Mouse (Mus musculus) monocyte, adult 5-6 weeks (primary cell): Measurements from ENCODE around the gene Pkn1. TPM values are rescaled to one million over a fixed set of nuclear protein-coding genes. Genes with fewer than 3 reads are reported as not detected.

Experiments
- ATAC-seq: fragments of 153-309, 156-312 bp; replicated peaks from 2 replicates; pipeline ENCODE4 v1.8.0; 2017; ENCODE audit warnings: mild to moderate bottlenecking; ENCODE audit not compliant: low TSS enrichment, insufficient number of reproducible peaks, severe bottlenecking, poor library complexity, low FRiP score
- total RNA-seq: library from RNA; stranded (forward); fragments of 200-1000, 200-491, 200-594 nt; gene quantifications from 3 replicates; pipeline ENCODE4 v1.2.3, GENCODE M21; 2017

Pkn1 gene
- total RNA-seq, result 159 to 217 TPM (median 178 TPM) in 3 replicates

DNA sequence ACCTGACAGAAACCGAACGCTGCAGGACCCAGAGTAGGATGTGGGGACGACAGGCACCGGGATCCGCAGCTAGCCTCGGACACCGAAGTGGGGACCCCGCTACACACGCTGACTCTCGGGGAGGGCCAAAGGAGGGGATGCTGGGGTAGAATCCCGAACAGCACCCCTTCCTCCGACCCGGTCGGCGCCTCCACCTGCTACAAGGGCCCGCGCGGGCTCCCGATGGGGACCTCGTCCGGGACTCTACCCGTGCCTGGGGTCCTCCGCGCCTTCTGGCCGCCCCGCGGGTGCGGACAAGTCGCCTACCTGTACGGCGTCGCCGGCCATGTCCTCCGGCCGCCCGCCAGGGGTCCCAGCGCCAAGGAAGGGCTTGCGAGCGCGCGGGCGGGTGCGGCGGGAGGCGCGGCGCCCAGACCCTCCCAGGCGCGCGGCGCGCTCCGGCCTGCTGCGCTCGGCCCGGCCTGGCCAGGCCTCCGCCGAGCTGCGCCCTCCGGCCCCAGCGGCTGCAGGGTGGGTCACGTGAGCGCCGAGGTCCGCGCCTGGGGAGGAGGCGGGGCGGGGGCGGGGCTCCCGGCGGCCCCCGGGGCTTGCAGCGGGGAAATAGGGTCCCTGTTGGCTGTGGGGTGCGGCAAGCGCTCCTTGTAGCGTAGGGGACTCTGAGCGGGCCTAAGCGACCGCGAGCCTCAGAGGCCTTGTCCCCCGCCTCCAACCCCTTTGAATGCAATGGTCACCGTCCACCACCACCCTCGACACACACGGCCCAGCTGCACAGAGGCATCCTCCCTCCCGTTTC lies at the start of gene Pkn1:
Gene Pkn1, minus strand, starts transcription at position 519 of the 793 bp plus-strand sequence.
- ATAC-seq, result no peak

DNA sequence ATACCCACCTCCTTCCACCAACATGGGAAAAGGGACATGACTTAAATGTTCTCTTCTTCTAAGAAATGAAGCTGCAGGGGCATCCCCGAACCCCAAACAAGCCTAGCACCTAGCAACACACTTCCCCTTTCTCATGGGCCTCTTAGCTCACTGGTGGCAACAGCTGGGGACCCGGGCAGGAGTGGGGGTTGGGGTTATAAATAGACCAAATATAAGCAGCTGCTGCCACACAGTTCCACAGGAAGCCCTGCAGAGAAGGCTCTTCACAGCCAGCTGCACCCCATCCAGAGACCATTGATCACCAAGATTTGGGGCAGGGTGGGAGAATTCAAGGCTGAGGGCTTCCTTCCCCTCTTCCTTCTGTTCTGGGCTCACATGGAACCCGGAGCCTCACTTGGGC lies 49.7 kb upstream of the Pkn1 start:
- peak; percentile 81 for ATAC-seq

DNA sequence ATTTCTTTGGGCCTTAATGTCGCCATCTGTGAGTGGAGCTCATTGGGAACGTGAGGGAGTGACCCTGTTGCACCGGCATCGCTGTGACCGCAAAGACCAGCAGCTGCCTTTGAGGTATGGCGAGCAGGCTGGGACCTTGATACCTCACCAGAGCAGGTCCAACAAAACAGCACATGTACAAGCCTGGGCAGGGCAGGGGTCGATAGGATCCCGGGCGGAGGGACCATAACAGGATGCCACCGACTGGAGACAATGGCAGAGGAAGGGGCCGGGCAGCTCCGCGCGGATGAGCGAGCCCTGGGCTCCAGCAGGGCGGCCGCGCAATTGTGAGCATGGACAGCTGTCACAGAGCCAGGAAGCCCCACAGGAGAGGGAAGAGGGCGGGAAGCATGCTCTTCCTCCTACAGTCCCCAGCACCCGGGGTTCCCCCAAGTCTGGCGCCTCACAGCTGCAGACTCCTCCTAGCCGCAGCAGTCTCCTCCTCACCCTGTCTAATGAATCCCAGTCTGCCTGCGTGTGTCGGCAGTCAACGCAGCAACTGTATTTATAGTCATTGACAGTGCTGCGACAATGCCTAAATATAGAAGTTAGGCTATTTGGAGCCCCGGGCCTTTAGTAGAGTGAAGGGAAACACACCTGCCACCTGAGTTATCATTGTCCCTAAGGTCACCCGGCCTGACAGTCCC lies 48.8 kb upstream of the Pkn1 start:
- peak; percentile 76 for ATAC-seq

DNA sequence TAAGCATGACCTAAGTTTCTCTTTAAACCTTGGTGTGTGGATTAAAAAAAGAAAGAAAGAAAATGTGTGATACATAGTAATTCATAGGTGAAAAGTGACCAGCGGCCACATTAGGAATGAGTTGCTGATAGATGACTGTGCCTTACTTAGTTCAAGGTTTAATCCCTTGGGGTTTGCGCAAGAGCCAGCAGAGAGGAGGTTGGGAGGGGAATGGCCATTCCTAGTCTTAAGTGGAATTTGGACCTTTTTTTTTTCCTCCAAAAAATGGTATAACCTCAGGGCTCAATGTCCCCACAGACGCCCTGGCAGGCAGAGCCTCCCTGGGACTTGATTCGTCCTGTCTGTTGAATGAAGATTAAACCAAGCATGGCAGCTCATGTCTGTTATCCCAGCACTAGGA lies 45.1 kb upstream of the Pkn1 start:
- no peak for ATAC-seq

DNA sequence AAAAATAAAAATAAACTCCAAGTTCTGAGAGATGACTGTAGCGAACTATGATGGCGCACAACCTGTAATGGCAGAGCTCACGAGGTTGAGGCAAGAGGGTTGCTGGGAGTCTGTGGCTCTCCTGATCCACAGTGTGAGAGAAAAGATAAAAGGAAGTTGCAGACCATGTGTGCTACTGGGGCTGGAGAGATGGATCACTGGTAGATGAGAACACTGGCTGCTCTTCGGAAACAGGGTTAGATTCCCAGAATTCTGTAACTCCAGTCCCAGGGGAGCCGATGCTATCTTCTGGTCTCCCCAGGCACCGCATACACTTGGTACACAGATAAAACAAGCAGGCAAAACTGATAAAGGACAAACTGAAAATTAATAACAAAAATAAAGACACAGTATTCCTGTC lies 44.0 kb upstream of the Pkn1 start:
- no peak for ATAC-seq

DNA sequence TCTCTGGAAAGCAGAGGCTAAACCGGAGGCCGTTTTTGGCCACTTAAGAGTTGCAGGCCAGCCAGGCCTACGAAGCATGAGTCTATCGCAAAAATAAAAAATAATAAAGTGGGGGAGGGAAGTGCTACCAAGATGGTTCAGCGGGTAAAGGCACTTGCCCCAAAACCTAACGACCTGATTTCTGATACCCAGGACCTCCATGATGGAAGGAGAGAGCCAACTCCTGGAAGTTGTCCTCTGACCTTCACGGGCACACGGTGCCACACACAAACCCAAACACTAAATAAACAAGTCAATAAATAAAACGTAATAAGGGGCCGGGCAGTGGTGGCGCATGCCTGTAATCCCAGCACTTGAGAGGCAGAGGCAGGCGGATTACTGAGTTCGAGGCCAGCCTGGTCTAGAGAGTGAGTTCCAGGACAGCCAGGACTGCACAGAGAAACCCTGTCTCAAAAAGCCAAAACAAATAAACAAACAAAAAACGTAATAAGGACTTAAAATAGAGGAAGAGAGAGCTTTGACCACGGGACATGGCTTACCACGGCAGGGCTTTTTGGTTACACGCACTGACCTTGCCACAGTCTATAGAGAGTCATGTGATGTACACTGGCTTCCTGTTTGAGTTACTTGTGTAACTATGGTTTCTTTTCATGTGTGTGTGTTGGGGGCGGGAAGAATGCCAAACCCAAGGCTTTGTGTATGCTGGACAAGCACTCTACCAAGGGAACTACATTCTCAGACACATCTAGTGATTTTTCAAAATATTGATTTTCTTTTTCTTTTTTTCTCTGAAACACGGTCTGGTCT lies 43.1 kb upstream of the Pkn1 start:
- peak; percentile 62 for ATAC-seq

DNA sequence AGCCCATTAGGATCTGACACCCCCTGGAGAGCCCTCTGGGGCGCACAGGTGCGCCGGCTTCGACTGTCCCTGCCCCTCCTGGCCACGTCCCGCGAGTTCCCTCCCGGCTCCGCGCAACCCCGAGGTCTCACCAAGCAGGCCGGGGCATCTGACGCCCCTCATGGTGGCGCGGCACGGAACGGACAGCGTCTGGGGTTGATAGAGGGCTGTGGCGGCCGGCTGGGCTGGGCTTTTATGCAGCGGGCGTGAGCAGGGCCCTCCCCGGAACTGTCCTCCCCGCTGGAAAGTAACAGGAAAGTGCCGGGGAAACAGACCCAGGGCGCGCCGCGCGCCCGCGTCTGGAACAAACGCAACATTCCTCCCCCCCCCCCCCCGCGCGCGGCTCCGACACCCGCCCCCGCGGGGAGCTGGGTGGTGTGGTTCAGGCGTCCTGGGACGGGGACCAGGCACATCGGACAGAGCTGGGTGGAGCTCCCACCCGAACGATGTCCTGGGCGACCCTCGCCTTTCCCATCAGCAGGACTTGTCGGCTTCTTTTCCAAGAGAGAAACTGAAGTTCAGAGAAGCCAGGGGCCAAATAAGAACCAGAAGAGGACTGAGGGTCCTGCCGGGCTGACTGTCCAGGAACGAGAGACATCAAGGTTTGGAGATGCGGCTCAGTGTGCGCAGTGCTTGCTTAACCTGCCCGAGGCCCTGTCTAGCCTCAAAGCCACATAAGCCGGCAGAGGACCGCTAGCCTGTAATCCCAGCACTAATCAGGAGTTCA lies 42.2 kb upstream of the Pkn1 start, which contains the start of gene Adgre5:
Gene Adgre5, minus strand, starts transcription at position 351 of the 766 bp plus-strand sequence.
- ATAC-seq, result peak; percentile 9

DNA sequence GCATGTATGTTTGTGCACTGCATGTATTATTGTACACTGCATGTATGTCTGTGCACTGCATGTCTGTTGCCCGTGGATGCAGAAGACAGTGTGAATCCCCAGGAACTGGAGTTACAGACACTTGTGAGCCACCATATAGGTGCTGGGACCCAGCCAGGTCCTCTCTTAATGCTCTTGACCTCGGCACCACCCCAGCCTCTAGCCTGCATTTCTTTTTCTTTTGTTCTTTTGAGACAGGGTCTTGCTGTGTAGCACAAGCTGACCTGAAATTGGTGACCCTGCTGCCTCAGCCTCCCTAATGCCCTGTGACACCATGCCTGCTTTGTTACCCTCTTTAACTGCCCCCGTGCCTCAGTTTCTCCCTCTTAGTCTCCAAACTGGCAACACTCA lies 41.6 kb upstream of the Pkn1 start:
- ATAC-seq, result no peak

DNA sequence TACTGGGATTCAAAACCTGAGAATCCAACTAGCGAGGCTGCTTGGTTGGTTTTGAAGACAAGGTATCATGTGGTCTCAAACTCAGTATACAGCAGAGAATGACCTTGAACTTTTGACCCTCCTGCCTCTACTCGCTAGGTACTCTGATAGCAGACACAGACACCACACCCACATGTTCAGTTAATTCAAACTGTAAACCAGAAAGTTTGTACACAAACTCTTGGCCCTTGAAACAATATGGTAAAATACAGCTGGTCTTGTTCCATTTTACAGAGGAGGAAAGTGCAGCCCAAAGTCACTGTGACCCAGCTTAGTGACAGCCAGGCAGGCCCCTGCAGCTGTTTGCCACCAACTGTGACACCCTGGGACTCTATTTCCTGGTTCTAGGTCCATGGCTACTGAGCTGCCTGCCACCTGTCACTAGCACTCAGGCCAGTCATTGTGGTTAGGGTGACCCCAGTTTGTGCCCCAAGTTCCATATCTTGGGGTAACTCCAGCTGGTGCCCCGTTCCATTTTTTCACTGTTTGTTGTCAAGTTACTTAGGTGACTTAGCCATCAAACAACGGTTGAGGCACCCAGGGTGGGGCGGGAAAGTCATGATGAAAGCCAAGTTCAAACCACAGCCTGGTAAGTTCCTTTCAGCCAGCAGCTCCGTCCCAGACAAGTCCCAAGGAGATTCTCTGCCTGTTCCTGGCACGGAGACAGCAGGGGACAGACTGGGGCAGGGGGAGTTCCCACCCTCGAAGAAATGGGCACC lies 40.9 kb upstream of the Pkn1 start:
- ATAC-seq, result peak; percentile 48

DNA sequence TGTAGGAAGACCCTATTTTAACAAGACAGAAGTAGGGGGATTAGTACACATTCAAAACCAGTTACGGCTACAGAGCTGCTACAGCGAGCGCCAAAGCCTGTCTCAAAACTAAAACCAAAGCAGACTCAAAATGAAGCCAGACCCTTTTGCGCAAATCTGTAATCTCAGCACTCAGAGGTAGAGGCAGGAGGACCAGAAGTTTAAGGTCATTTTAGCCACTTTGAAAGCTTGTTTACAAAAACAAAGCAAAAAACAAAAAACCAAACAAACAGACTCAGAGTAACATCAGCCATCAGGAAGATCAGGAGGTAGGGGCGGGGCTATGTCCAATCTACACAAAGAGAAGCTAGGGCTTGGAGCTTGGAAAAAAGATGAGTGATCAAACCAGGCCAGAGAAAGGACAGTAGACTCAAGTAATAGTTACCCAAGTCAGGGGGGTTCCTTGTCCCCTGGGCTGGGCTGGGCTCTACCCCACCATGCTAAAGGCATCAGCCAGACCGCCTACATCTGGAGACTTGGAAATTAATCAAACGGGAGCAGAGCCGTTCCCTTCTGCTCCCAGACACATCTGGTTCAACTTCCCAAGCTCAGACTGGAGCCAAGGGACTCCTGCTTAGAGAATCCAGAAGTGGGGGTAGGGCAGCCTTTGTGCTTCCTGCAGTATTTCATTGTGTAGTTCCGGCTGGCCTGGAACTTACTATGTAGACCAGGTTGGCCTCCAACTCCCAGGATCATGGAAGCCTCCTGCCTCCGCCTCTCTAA lies 40.2 kb upstream of the Pkn1 start:
- ATAC-seq, result no peak

DNA sequence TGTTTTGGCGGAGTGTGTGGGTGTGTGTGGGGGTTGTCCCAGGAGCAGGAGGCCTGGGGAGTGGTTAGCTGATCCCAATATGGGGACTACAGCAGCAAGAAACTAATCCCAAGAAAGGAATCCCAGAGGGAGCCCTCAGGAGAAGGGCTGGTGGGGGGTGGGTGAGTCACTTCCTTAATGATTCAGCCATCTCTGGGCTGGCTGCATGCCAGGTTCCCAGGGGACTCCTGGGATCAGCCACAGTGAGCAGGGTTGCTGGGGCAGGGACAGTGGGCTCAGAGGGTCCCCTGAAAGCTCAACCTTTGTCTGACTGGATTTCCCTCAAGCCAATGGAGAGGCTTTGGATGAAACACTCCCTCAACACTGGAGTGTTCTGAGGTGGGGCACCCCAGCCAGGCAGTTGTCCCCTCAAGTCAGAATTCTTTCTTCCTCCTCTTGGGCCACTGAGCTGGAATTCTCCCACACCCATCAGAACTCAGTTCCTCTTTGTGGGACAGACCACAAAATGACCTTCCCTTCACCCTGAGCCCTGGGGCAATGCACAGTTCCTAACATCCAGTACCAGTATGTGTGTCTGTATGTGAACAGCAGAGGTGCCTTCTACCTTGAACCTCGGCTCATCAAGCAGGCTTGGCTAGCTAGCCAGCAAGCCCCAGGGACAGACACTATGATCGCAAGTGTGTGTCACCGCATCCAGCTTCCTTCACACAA lies 39.0 kb upstream of the Pkn1 start:
- ATAC-seq, result peak; percentile 47

DNA sequence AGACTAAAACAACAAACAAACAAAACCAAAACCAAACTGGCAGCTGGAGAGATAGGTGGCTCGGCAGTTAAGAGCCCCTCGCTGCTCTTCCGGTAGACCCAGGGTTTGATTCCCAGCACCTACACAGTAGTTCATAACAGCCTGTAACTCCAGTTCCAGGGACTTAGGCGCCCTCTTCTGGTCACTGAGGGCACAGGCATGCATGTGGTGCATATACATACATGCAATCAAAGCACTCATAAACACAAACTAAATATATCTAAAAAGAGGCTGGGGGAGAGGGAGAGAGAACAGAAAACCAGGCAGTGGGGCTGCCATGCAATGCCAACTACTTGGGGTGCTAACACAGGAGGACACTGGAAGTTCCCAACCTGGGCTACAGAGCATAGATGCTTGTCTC lies 38.4 kb upstream of the Pkn1 start:
- no peak for ATAC-seq

DNA sequence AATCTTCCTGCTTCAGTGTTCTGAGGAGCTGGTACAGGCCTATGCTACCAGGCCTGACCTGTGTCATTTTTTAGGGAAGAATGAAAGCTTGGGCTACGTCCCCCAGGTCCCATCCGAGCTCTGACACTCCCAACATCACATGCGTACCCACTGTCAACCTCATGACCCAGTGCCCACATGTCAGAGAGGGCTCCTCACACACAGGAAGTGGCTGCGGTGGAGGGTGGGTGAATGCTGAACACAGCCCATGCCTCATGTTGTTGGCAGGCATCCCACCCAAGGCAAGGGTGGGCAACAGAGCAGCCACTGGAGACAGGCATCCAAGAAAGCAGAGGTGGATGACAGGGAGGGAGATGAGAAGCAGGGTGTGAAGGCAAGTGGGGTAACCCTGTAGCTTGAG lies 37.7 kb upstream of the Pkn1 start:
- peak; percentile 14 for ATAC-seq

DNA sequence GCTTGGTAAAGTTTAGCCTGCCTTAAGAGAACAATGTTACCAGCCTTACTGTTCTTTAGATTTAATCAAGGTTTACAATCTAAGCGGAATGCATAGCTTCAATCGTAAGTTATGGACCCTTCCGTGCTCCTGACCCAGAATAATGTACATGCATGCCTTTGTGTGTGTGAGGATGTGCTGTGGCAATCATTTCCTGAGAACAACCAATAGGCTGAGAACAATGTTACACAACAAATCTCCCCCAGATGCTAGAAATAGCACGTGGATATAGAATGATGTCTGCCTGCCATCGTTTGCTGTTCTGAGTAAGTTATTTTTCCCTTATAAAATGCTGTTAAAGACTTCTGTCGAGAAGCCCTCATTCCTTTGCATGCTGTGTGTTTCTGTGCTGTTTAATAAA lies 33.9 kb upstream of the Pkn1 start:
- ATAC-seq, result no peak

DNA sequence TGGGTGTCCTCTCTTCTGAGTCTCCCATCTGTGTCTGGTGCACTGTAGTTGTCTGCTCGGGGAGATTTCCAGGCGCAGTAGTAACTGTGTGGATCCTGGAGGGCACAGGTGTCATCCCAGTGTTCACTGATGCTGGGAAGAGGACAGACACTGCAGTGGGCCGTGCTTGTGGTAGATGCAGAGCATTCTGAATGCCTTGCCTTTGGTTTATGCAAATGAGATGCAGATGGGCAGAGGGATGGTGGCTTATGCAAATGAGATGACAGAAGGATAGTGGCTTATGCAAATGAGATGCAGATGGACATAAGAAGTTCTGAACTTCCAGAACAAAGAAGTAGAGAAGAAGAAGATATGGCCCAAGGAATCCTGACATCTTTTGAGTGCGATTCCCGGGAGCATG lies 32.9 kb upstream of the Pkn1 start:
- no peak for ATAC-seq

DNA sequence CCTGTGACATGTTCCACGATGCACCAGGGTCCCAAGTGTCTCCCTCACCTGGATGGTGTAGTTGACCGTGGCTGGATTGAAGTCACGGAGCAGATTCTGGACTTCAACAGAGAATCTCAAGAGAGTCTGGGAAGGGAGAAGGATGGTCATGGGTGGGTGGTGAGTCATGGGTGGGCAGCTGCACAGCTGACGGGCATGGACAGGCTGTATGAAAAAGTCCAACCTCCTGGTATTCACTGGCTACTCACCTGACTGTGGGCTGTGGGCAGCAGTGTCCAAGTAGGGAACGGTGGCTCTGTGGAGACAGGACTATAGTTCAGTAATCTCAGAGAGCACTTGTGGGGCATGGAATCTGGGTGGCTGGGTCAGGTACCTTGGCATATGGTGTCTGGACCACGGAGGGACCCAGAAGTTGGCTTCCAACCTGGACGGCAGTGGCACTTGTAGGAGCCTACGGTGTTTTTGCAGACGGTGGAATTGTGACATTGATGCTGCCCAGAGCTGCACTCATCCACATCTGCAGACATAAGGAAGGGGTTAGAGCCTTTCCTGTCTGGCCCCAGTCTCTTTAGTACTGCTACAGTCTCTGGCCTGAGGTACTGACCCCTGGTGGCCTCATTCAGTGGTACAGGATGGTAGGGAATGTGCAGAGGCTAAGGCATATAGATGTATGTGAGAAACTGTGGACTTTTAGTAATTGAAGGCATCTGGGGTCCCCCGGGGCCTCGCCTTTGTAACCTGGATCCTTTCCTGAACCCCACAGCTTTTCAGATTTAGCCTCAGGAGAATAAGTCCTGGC lies 30.2 kb upstream of the Pkn1 start:
- no peak for ATAC-seq
